ENCODE assay signal across 12 mouse cellular contexts in genomic region chr5:99447481-99447880, GRCm38 (mm10).
"Had no signal": no experiment of that assay in that cellular context is flagged by ENCODE, and none has a peak within 500 bp of the region (broad histone marks: within the 10 kb centered on the region; RNA-seq: fewer than 3 reads in every experiment).

No protein-coding gene starts in this region.

- DNase-seq: liver, embryonic 13.5 days; liver, postnatal 0 days; lung, embryonic 14.5 days; midbrain, embryonic 14.5 days; retina, postnatal 1 day; right cerebral cortex, adult 18-20 months; right cerebral cortex, postnatal 25 days; right cerebral cortex, postnatal 4 days; spleen, adult 18-20 months; thymus, adult 18-20 months; thymus, postnatal 14 days; thymus, postnatal 36 days had no signal
